Mouse (Mus musculus): ENCODE data around the gene Cenpi. TPM values are rescaled to one million over a fixed set of nuclear protein-coding genes. Genes with fewer than 3 reads are reported as not detected.

Cenpi gene
- total RNA-seq, 1 experiment from 2014 or later = 26.8 TPM

DNA sequence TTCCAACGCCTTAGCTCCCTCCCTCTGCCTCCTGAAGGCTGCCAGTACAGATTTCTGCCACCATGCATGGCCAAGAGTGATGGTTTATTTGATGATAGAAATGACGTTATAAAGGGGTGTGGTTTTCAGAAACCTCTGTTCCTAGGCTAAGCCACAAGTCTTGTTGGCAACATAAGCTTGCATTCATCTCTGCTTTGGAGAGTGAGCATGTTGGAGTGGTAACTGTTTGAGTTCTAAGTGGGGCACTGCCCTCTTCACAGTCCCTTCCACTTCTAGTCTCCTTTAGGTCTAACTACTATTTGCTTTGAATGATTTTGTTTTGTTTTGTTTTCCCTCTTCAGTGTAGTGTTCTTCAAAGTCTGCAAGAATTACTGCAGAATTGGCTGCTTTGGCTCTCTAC lies 34.9 kb downstream of the Cenpi start:
- ATAC-seq (replicated peaks in 1 of 2; ENCODE audit: insufficient read depth in 1 of 2, low FRiP score in 2 of 2, low TSS enrichment in 1 of 2, low read depth in 1 of 2, poor library complexity in 2 of 2, severe bottlenecking in 2 of 2) = no peak

GRCm38 (mm10) chrX:134350205-134350604 lies 42.3 kb downstream of the Cenpi start:
- no peak for ATAC-seq (replicated peaks in 1 of 2; ENCODE audit: insufficient read depth in 1 of 2, low FRiP score in 2 of 2, low TSS enrichment in 1 of 2, low read depth in 1 of 2, poor library complexity in 2 of 2, severe bottlenecking in 2 of 2)

DNA sequence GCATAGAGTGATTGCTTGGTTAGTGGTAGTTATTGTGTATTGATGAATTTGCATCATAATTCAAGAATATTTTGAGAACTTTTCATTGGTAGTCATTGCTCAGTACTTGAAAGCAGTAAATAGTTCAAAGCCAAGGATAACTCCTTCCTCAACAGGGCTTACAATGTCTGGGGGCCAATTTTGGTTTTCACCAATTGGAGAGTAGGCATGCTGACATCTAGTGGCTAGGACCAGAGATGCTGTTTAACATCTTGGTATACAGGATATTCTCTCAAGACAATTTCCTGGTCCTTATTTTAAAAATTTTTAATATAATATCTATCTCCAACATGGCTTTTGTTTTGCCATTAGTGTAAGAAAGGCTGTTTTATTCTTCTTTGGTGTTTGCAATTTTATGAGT lies 46.0 kb downstream of the Cenpi start:
- ATAC-seq (replicated peaks in 1 of 2; ENCODE audit: insufficient read depth in 1 of 2, low FRiP score in 2 of 2, low TSS enrichment in 1 of 2, low read depth in 1 of 2, poor library complexity in 2 of 2, severe bottlenecking in 2 of 2) = no peak

DNA sequence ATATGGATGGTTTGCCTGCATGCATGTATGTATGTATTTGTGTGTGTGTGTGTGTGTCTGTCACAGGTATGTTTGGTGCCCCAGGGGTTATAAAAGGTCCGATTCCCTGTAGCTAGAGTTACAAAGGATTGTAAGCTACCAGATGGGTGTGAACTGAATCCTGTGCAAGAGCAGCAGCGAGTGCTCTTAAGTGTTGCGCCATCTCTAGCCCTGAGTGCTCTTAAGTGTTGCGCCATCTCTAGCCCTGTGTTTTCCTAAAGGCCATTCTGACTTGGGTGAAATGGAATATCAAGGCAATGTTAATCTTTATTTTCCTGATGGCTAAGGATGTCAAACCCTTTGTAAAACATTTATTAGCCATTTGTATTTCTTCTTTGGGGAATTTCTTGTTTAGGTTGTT lies 51.5 kb downstream of the Cenpi start:
- ATAC-seq (replicated peaks in 1 of 2; ENCODE audit: insufficient read depth in 1 of 2, low FRiP score in 2 of 2, low TSS enrichment in 1 of 2, low read depth in 1 of 2, poor library complexity in 2 of 2, severe bottlenecking in 2 of 2) = no peak

DNA sequence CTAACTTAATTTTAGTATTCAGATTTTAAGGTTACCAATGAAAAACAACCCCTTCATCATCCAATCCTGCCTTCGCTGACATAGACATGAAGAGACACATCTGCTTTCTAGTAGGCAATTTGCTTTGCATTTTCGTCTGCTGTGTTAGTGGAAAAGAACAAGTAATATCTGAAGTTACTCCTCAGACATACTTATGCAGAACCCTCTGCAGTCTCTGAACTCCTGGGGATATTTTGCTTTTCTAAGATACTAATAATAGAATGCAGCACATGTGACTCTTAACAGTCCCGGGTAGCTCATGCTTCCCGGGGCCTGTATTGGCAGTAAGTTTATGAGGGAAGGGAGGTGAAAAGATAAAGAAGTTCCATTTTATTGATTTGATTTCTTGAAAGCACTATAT lies 54.3 kb downstream of the Cenpi start:
- ATAC-seq (replicated peaks in 1 of 2; ENCODE audit: insufficient read depth in 1 of 2, low FRiP score in 2 of 2, low TSS enrichment in 1 of 2, low read depth in 1 of 2, poor library complexity in 2 of 2, severe bottlenecking in 2 of 2) = no peak

DNA sequence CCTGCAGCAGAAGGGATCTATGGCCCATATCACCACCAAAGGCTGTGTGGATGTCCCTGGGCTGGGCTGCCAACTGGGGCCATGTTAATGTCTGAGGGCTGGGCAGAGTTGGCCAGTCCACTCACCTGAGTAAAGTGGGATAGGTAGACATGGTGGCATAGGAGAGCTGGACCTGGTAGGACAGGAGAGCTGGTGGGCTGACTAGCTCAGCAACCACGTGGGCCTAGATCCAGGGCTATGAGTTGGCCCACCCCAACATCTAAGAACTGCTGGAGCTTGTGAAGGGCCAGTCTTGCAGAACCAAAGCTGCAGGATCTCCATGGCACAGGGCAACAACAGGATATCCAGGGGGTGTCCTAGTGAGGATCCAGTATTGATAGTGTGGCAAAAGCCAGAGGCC lies 57.5 kb downstream of the Cenpi start:
- no peak for ATAC-seq (replicated peaks in 1 of 2; ENCODE audit: insufficient read depth in 1 of 2, low FRiP score in 2 of 2, low TSS enrichment in 1 of 2, low read depth in 1 of 2, poor library complexity in 2 of 2, severe bottlenecking in 2 of 2)

DNA sequence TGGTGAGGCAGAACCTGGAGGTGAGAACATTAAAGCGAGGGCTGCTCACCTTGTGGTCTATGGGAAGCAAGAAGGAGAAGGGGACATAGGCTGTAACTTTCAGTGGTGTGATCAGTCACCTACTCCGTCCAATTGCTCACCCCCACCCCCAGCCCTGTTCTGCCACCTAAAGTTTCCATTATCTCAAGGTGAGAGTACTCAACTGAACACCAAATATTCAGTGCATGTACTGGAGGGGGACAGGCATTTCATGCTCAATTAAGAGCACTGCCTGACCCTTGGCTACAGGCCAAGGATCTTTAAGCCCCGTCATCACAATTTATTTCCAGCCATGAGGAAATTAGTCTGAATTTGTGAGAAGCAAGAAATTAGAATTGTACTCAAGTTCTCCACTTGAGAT lies 58.7 kb downstream of the Cenpi start:
- ATAC-seq (replicated peaks in 1 of 2; ENCODE audit: insufficient read depth in 1 of 2, low FRiP score in 2 of 2, low TSS enrichment in 1 of 2, low read depth in 1 of 2, poor library complexity in 2 of 2, severe bottlenecking in 2 of 2) = no peak

- no peak for ATAC-seq (replicated peaks in 1 of 2; ENCODE audit: insufficient read depth in 1 of 2, low FRiP score in 2 of 2, low TSS enrichment in 1 of 2, low read depth in 1 of 2, poor library complexity in 2 of 2, severe bottlenecking in 2 of 2)
Observed at GRCm38 (mm10) chrX:134371279-134371678, 63.4 kb downstream of the Cenpi start.

DNA sequence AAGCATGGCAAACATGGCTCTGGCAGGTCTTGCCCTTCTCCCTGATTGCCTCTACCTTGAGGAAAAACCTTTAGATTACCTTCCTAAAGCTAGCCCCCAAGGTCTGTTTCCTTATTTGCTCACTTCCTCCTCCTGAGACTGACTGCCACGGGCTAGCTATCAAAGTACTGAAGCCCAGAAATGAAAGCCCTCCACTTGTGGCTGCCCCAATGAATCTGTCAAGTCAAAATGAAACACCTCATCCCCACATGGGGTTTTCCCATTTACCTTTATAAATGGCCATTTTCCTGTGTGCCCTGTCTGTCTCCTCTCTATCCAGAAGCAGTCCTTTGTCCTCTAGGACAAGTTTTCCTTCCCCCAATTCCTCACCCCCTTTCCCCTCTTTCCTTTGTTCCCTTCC lies 66.3 kb downstream of the Cenpi start:
- ATAC-seq (replicated peaks in 1 of 2; ENCODE audit: insufficient read depth in 1 of 2, low FRiP score in 2 of 2, low TSS enrichment in 1 of 2, low read depth in 1 of 2, poor library complexity in 2 of 2, severe bottlenecking in 2 of 2) = no peak

- no peak for ATAC-seq (replicated peaks in 1 of 2; ENCODE audit: insufficient read depth in 1 of 2, low FRiP score in 2 of 2, low TSS enrichment in 1 of 2, low read depth in 1 of 2, poor library complexity in 2 of 2, severe bottlenecking in 2 of 2)
Observed at GRCm38 (mm10) chrX:134384896-134385295, 77.0 kb downstream of the Cenpi start.

DNA sequence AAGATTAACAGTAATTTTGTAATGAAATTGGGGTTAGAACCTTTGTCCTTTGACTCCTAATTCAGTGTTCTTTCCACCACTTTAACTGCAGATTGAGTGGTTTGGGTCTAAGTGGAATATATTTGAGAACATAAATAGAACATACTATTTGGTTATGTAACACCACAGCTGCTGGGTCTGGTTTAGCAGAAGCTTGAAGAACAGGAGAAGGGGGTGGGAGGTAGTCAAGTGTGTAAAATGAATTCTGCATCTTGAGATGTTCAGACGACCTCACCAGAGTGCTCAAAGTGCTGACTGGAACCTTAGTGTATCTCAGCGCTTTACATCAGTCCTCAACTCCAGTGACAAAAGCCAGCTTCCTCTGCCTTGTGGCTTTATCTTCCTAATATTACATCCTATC lies 91.1 kb downstream of the Cenpi start:
- no peak for ATAC-seq (replicated peaks in 1 of 2; ENCODE audit: insufficient read depth in 1 of 2, low FRiP score in 2 of 2, low TSS enrichment in 1 of 2, low read depth in 1 of 2, poor library complexity in 2 of 2, severe bottlenecking in 2 of 2)

- ATAC-seq (replicated peaks in 1 of 2; ENCODE audit: insufficient read depth in 1 of 2, low FRiP score in 2 of 2, low TSS enrichment in 1 of 2, low read depth in 1 of 2, poor library complexity in 2 of 2, severe bottlenecking in 2 of 2) = 0 out of 4 replicates have a peak, but pooled peaks of 1 of the 2 experiments have one; percentile 27
Observed at GRCm38 (mm10) chrX:134403863-134404583, 96.1 kb downstream of the Cenpi start, which contains the start of gene Drp2. Gene Drp2, plus strand, starts transcription at chrX:134404551.

GRCm38 (mm10) chrX:134404584-134404955 lies 96.7 kb downstream of the Cenpi start:
- ATAC-seq (replicated peaks in 1 of 2; ENCODE audit: insufficient read depth in 1 of 2, low FRiP score in 2 of 2, low TSS enrichment in 1 of 2, low read depth in 1 of 2, poor library complexity in 2 of 2, severe bottlenecking in 2 of 2) = no peak

DNA sequence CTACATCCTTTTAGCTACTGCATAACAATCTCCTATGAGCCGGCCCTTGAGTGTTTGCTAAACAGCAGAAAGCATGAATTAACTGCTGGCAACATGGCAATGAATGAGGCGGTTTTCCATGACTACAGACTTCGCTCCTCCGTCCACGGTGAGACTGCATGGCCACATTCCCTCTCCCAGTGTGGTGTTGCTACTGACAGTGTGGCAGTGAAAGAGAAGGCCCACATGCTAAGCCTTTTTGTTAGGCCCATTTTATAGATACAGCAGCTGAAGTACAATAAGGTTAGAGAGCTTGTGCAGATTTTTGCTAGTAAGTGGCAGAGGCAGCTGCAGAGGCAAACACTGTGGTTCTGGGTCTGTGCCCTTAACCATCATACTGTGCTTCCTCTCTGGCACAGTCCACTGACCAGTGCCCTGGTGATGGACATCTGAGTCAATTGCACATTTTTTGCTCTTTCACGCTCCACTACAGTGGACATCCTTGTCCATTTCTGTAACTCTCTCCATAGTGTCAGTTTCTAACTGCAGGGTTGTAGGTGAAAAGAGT lies 101.5 kb downstream of the Cenpi start:
- no peak for ATAC-seq (replicated peaks in 1 of 2; ENCODE audit: insufficient read depth in 1 of 2, low FRiP score in 2 of 2, low TSS enrichment in 1 of 2, low read depth in 1 of 2, poor library complexity in 2 of 2, severe bottlenecking in 2 of 2)

- ATAC-seq (replicated peaks in 1 of 2; ENCODE audit: insufficient read depth in 1 of 2, low FRiP score in 2 of 2, low TSS enrichment in 1 of 2, low read depth in 1 of 2, poor library complexity in 2 of 2, severe bottlenecking in 2 of 2) = no peak
Observed at GRCm38 (mm10) chrX:134412096-134412495, 104.2 kb downstream of the Cenpi start.

Other genes starting within 250 kb of the Cenpi start
- gene Cstf2, start 248.9 kb upstream of the Cenpi start, total RNA-seq (2017) = 94.9 and 176 TPM in 2 replicates
- gene Xkrx, start 146.0 kb upstream of the Cenpi start, total RNA-seq (2017) = not detected in 2 replicates
- not detected in 2 replicates for gene Arl13a, start 120.6 kb upstream of the Cenpi start, total RNA-seq (2017)
- 0.13 and 0.60 TPM in 2 replicates for gene Nox1, start 86.1 kb upstream of the Cenpi start, total RNA-seq (2017)
- gene Trmt2b, start 31.1 kb upstream of the Cenpi start, total RNA-seq (2017) = 38.9 and 42.0 TPM in 2 replicates
- gene Tmem35a, start 12.9 kb upstream of the Cenpi start, total RNA-seq (2017) = 0.10 TPM in 1 of 2 replicates, not detected in the other
- 0.25 TPM in 1 of 2 replicates, not detected in the other for gene Drp2, start 96.5 kb downstream of the Cenpi start, total RNA-seq (2017)
- gene Taf7l, start 168.4 kb downstream of the Cenpi start, total RNA-seq (2017) = not detected in 2 replicates
- 102 and 112 TPM in 2 replicates for gene Timm8a1, start 233.8 kb downstream of the Cenpi start, total RNA-seq (2017)

Measured in hematopoietic stem cell, adult 5-6 weeks (primary cell).